Mouse (Mus musculus) heart, embryonic 11.5 days (tissue): Measurements from ENCODE around the gene Pole. TPM values are rescaled to one million over a fixed set of nuclear protein-coding genes. Genes with fewer than 3 reads are reported as not detected.

Experiments used
- ATAC-seq: fragments of 200-750 bp; cut with Nextera tagmentation; replicated peaks from 2 replicates; pipeline ENCODE4 v1.8.0; 2017; ENCODE audit warnings: moderate library complexity; ENCODE audit not compliant: insufficient number of reproducible peaks, low FRiP score, low TSS enrichment
- H3K27ac ChIP-seq: fragments of 300-500 bp; sonication (generic); 2 replicates; pipeline ENCODE4 v1.5.1; 2014; ENCODE audit warnings: mild to moderate bottlenecking, low read depth, low read length
- H3K27me3 ChIP-seq: fragments of 300-500 bp; sonication (generic); 2 replicates; pipeline ENCODE4 v1.6.1; 2014; ENCODE audit warnings: mild to moderate bottlenecking, low read length, mixed read lengths; ENCODE audit not compliant: control insufficient read depth, insufficient read depth
- H3K36me3 ChIP-seq: fragments of 300-500 bp; sonication (generic); 2 replicates; pipeline ENCODE4 v1.6.1; 2014; ENCODE audit warnings: mild to moderate bottlenecking, low read length, moderate library complexity, mixed read lengths; ENCODE audit not compliant: control insufficient read depth, insufficient read depth
- H3K4me1 ChIP-seq: fragments of 300-500 bp; sonication (generic); 2 replicates; pipeline ENCODE4 v1.6.1; 2014; ENCODE audit warnings: low read length; ENCODE audit not compliant: control insufficient read depth, insufficient read depth
- H3K4me2 ChIP-seq: fragments of 300-500 bp; sonication (generic); 2 replicates; pipeline ENCODE4 v1.6.1; 2014; ENCODE audit warnings: mild to moderate bottlenecking, moderate library complexity
- H3K4me3 ChIP-seq: fragments of 300-500 bp; sonication (generic); 2 replicates; pipeline ENCODE4 v1.5.1; 2014; ENCODE audit warnings: low read depth, low read length
- H3K9ac ChIP-seq: fragments of 300-500 bp; sonication (generic); 2 replicates; pipeline ENCODE4 v1.6.1; 2014; ENCODE audit warnings: mild to moderate bottlenecking, low read depth, low read length, moderate library complexity
- H3K9me3 ChIP-seq: fragments of 300-500 bp; sonication (generic); replicated peaks from 2 replicates; pipeline ENCODE4 v1.6.1; 2016; ENCODE audit warnings: low read length; ENCODE audit not compliant: control insufficient read depth
- WGBS: fragments of 180-500 bp; shearing (Covaris S2); extraction: QIAGEN DNeasy Blood & Tissue Kit; methylation state at CpG from one replicate; pipeline ENCODE4 v1.1.7; 2014; ENCODE audit not compliant: insufficient replicate concordance; 5-methylcytosine and 5-hydroxymethylcytosine counted together
- polyA plus RNA-seq: library from polyadenylated mRNA; unstranded; fragments of >200 nt; fragmentation: Nextera tagmentation; extraction: Ambion mirVana; gene quantifications from 2 replicates; pipeline ENCODE4 v1.2.1, GENCODE M21; 2014

The Pole gene
- polyA plus RNA-seq, 1 experiment from 2014 or later: 25.7 TPM

DNA sequence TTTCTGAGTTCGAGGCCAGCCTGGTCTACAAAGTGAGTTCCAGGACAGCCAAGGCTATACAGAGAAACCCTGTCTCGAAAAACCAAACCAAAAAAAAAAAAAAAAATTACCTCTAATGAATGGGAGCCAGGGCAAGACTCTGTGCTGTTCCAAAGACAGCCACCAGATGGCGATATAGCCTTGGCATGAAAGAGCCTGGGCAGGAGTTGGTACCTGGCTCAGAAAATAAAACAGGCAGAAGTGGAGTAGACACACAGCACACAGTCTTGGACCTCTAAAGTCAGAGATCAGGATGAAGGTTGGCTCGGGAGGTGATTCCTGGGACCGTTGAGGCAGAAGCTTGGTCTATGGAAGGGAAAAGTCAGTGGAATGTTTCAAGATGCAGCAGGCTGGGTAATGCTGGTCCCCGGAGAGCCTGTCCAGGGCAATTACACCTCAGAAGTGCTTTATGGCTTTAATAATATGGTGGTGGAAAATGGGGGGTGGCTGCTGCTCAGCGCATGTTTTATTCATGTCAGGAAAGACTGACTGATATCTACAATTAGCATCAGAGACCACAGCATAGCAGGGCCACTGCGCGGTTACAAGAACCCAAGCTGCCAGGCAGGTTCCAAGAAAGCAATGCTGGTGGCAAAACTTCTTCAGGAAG, 71.5 kb downstream of the Pole start:
- H3K4me3 ChIP-seq: no peak overlapping the region
- no peak overlapping the region for H3K4me2 ChIP-seq
- H3K9ac ChIP-seq: no peak overlapping the region
- peaks cover 16% of the 10 kb centered on the region; the same call in 1 of the 2 replicates for H3K27me3 ChIP-seq
- H3K27ac ChIP-seq: no peak overlapping the region
- no peaks in the 10 kb centered on the region for H3K4me1 ChIP-seq
- no peaks in the 10 kb centered on the region for H3K36me3 ChIP-seq
- ATAC-seq: no peak
- WGBS: 58% methylated on average over 8 of the region's 9 CpGs
- H3K9me3 ChIP-seq: no peaks in the 10 kb centered on the region

DNA sequence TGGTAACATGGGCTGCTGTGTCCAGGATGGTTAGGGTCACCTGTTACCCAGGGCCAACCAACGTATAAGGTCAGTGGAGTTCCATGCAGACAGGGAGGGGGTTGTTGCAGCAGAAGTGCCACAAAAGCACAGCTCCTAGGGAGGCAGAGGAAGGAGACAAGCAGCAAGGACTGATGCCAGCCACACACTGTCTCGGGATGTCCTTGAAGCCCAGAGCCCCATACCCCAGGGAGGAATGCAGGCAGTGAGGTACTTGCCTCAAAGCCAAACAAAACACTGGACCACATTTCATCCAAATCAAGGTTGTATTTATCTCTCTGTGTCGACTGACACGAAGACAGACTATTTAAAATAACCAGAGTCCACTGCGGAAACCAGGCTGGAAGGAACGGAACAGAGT, 75.4 kb downstream of the Pole start:
- Histone ChIP-seq H3K27ac (no peak overlapping the region), H3K36me3 (no peaks in the 10 kb centered on the region; the same call in 1 of the 2 replicates), H3K4me2 (no peak overlapping the region), H3K4me1 (peaks cover 5% of the 10 kb centered on the region), H3K27me3 (no peaks in the 10 kb centered on the region), H3K9me3 (no peaks in the 10 kb centered on the region), H3K4me3 (no peak overlapping the region), H3K9ac (no peak overlapping the region)
- no peak for ATAC-seq
- WGBS: 70% methylated on average over 6 of the region's 6 CpGs

DNA sequence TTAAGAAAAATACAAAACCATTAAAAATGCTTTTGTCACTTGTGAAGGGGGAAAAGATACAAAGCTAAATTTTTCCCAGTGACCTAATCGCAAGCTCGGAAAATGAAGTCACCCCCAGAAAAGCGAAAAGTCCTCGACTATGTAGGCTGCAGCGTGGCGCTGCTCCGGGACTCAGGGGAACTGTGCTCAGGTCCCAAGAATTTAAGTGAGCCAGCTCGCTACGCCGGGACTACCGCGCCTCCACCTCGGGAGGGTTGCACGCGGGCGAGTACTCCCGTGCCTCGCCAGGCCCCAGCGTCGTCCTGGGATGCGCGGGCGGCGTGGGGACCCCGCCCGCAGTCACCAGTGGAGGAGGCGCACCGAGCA, 76.7 kb downstream of the Pole start:
- no peaks in the 10 kb centered on the region for H3K27me3 ChIP-seq
- WGBS: under 1% methylated on average over 28 of the region's 28 CpGs
- H3K36me3 ChIP-seq: peaks cover 6% of the 10 kb centered on the region; the same call in 1 of the 2 replicates
- peak; percentile 16; the same call in 1 of the 2 replicates for ATAC-seq
- H3K9ac ChIP-seq: peak overlapping the region; percentile 72
- no peak overlapping the region for H3K27ac ChIP-seq
- H3K4me1 ChIP-seq: peaks cover 5% of the 10 kb centered on the region
- peak overlapping the region; percentile 93 for H3K4me2 ChIP-seq
- peak overlapping the region; percentile 60 for H3K4me3 ChIP-seq
- no peaks in the 10 kb centered on the region for H3K9me3 ChIP-seq

DNA sequence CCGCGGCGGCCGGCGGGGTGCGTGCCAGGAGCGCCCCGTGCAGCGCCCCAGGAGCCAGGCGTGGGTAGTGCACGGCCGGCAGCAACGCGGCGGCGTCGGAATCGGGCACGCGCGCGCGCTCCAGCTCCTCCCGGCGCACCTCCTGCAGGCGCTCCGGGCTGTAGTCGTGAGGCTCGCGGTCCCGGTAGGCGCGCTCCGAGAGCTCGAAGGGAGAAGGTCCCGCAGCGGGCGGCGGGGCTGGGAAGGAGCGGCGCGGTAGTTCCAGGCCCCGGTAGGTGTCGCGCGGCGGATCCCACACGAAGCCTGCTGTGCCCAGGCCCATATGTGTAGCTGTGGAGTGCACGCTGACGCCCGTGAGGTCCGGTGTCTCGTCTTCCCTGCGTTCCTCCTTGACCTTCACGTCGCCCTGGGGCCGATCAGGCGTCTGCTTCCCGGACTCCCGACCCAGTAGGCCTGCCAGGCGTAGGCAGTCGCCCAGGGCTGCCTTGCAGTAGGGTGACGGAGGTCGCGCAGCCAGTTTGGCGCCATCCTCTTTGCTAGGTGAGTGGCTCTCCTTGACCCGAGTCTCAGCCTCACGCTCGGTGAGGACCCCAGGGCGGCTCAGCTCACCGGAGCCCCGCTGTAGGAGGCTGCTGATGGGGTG, 77.2 kb downstream of the Pole start:
- Histone ChIP-seq H3K4me2 (peak overlapping the region; percentile 93), H3K9me3 (no peaks in the 10 kb centered on the region), H3K36me3 (peaks cover 7% of the 10 kb centered on the region; the same call in 1 of the 2 replicates), H3K4me3 (peak overlapping the region; percentile 60), H3K9ac (peak overlapping the region; percentile 72), H3K27me3 (no peaks in the 10 kb centered on the region), H3K27ac (no peak overlapping the region), H3K4me1 (peaks cover 5% of the 10 kb centered on the region)
- peak; percentile 62 for ATAC-seq
- 1% methylated on average over 72 of the region's 72 CpGs for whole genome bisulfite sequencing

DNA sequence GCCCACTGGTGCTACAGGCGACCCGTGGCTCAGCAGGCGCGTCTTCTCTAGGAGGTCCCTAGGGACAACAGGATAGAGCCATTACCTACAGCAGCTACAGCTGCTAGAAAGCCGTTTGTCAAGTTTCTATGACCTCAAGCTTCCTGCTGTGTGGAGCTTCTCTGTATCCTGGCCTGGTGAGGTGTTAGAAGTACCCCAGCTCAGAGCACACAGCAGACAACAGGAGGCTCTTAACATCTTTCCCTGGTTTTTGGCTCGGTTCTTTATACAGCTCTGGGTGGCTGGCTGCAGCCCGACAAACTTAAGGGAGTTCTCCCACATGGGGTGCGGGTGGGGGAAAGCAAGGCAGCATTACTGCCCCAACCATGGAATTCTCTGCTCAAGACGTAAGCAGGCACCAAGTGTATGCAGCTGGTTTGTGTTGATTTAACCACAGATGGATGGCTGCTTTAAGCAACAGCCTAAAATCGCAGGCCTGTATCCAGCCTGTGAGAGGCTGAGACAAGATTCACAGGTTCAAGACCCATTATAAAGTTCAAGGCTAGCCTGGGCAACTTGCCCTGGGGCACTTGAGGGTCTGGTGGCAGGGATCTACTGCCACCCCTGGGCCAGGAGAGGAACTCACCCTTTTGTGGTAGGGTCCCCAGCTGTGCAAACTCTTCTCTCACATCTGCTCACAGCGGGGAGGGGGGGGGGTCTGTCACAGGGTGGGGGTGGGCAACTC, 77.9 kb downstream of the Pole start:
- no peaks in the 10 kb centered on the region for H3K27me3 ChIP-seq
- H3K9ac ChIP-seq: peak overlapping the region; percentile 72
- ATAC-seq: no peak; the same call in 1 of the 2 replicates
- peaks cover 10% of the 10 kb centered on the region; the same call in 1 of the 2 replicates for H3K36me3 ChIP-seq
- H3K9me3 ChIP-seq: no peaks in the 10 kb centered on the region
- peak overlapping the region; percentile 93 for H3K4me2 ChIP-seq
- H3K4me3 ChIP-seq: peak overlapping the region; percentile 60
- H3K4me1 ChIP-seq: peaks cover 5% of the 10 kb centered on the region
- H3K27ac ChIP-seq: no peak overlapping the region
- 35% methylated on average over 11 of the region's 11 CpGs for WGBS

DNA sequence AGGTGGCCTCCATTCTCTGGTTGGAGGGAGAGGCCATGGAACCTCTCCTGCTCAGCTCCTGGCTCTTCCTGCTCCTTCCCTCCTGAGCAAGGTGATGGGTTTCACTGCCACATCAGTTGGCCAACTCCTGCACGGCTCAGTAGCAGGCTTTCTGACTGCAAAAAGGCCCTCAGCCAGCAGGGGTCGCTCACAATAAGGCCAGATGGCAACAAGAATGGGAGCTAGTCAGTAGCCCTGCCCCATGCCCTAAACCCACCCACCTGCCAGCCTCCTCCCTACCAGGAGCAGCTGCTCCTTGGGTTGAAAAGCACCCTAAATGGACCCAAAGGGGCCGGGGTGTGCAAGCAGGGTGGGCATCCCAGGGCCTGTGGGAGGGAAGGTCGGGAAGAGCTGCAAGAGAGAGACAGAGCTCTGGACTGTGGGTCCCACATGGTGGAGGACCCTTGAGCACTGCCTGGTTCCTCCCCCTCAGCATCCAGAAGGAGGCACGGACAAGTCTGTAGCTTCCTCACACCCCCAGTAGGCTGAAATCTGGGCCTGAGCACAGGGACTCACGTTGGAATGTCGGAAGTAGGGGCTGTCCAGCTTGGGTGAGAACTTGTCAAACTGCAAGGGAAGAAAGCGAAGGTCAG, 90.8 kb downstream of the Pole start:
- H3K4me2 ChIP-seq: no peak overlapping the region
- H3K4me3 ChIP-seq: no peak overlapping the region
- no peaks in the 10 kb centered on the region for H3K4me1 ChIP-seq
- ATAC-seq: peak; percentile 23; the same call in 1 of the 2 replicates
- H3K27ac ChIP-seq: no peak overlapping the region
- no peaks in the 10 kb centered on the region for H3K9me3 ChIP-seq
- H3K9ac ChIP-seq: no peak overlapping the region
- no peaks in the 10 kb centered on the region for H3K27me3 ChIP-seq
- 51% methylated on average over 8 of the region's 8 CpGs for WGBS
- H3K36me3 ChIP-seq: peaks cover 16% of the 10 kb centered on the region

DNA sequence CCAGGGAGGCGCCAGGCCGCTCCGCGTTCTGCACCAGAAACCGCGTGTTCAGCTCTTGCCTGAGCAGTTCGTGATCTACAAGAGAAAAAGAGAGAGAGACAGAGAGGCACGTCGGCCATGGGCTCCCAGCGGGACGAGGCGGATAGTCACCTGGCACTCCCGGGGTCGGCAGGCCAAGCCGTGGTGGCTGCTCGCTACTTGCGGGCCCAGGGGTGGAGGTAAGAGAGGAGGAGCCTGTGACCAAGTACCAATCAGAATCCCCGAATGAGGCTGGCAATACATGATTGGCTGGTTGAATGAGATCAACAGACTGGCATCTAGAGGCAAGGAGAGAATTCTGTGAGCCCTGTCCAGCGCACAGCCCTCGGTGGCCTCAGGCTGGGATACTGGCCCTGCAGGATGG, 92.1 kb downstream of the Pole start:
- H3K4me1 ChIP-seq: no peaks in the 10 kb centered on the region
- peak; percentile 37; the same call in 1 of the 2 replicates for ATAC-seq
- peak overlapping the region; percentile 31; the same call in 1 of the 2 replicates for H3K4me2 ChIP-seq
- no peak overlapping the region for H3K4me3 ChIP-seq
- 29% methylated on average over 20 of the region's 20 CpGs for WGBS
- no peaks in the 10 kb centered on the region for H3K9me3 ChIP-seq
- H3K27ac ChIP-seq: no peak overlapping the region
- H3K27me3 ChIP-seq: no peaks in the 10 kb centered on the region
- H3K9ac ChIP-seq: peak overlapping the region; percentile 34; the same call in 1 of the 2 replicates
- peaks cover 16% of the 10 kb centered on the region for H3K36me3 ChIP-seq

DNA sequence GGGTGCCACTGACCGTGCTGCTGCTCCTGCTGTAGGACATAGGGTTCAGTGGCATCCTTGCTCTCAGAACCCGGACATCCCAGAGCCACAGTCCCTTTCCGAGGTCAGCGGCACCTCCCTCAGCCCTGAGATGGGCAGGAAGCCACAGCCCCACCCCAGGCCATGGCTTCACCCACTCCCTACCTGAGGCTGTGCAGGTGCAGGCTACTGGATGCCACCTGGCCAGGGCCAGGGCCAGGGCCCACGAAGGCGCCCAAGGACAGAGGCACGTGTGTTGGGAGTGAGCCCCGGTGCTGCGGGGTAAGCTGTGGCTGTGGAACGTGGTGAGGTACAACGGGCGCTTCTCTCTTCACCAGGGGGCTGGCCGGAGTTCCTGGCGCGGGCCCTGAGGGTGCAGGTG, 93.0 kb downstream of the Pole start:
- Histone ChIP-seq H3K9me3 (no peaks in the 10 kb centered on the region), H3K4me1 (no peaks in the 10 kb centered on the region), H3K4me2 (no peak overlapping the region), H3K9ac (no peak overlapping the region), H3K36me3 (peaks cover 14% of the 10 kb centered on the region), H3K27ac (no peak overlapping the region), H3K27me3 (no peaks in the 10 kb centered on the region), H3K4me3 (no peak overlapping the region)
- WGBS: 85% methylated on average over 15 of the region's 15 CpGs
- ATAC-seq: no peak
